Mouse (Mus musculus) E14TG2a.4 (cell line): ENCODE results near the gene Pde4d.

Experiments used
- H3K27me3 ChIP-seq: 2 replicates; pipeline ENCODE4 v1.6.1; 2014; ENCODE audit warnings: low read length, control low read depth; ENCODE audit not compliant: insufficient read depth
- H3K36me3 ChIP-seq: 2 replicates; pipeline ENCODE4 v1.6.1; 2014; ENCODE audit warnings: low read length, control low read depth; ENCODE audit not compliant: insufficient read depth
- H3K4me1 ChIP-seq: replicated peaks from 2 replicates; pipeline ENCODE4 v1.6.1; 2014; ENCODE audit warnings: low read depth, low read length, control low read depth
- H3K4me3 ChIP-seq: replicated peaks from 2 replicates; pipeline ENCODE4 v1.5.1; 2014; ENCODE audit warnings: mild to moderate bottlenecking, low read length
- H3K9me3 ChIP-seq: 2 replicates; pipeline ENCODE4 v1.6.1; 2014; ENCODE audit warnings: low read length, control low read depth
- CTCF ChIP-seq: conservative IDR thresholded peaks from 2 replicates; pipeline ENCODE4 v1.5.1; 2014; ENCODE audit warnings: low read length
- NANOG ChIP-seq: IDR thresholded peaks from 2 replicates; pipeline ENCODE4 v1.6.1; 2014; ENCODE audit warnings: borderline replicate concordance, low read length, mixed read lengths
- POU5F1 ChIP-seq: IDR thresholded peaks from 2 replicates; pipeline ENCODE4 v1.6.1; 2014; ENCODE audit warnings: low read length, borderline replicate concordance

Gene Pde4d

GRCm38 (mm10) chr13:108498247-108498743, 48.5 kb downstream of the Pde4d start:
- no peaks in the 10 kb centered on the region for H3K9me3 ChIP-seq
- TF ChIP-seq NANOG (no peak), CTCF (no peak), POU5F1 (no peak)
- H3K4me3 ChIP-seq: no peak overlapping the region

GRCm38 (mm10) chr13:108498773-108499313, 49.1 kb downstream of the Pde4d start:
- H3K9me3 ChIP-seq: no peaks in the 10 kb centered on the region
- no peaks in the 10 kb centered on the region for H3K27me3 ChIP-seq
- TF ChIP-seq CTCF: no peak
- H3K4me3 ChIP-seq: no peak overlapping the region
- H3K36me3 ChIP-seq: no peaks in the 10 kb centered on the region
- H3K4me1 ChIP-seq: no peaks in the 10 kb centered on the region

More at GRCm38 (mm10) chr13:108498247-108498743, 48.5 kb downstream of the Pde4d start:
- H3K4me1 ChIP-seq: no peaks in the 10 kb centered on the region
- no peaks in the 10 kb centered on the region for H3K36me3 ChIP-seq
- no peaks in the 10 kb centered on the region for H3K27me3 ChIP-seq

GRCm38 (mm10) chr13:108501386-108501785, 51.6 kb downstream of the Pde4d start:
- Histone ChIP-seq H3K27me3 (no peaks in the 10 kb centered on the region), H3K4me3 (no peak overlapping the region), H3K9me3 (no peaks in the 10 kb centered on the region), H3K4me1 (no peaks in the 10 kb centered on the region), H3K36me3 (no peaks in the 10 kb centered on the region)
- TF ChIP-seq CTCF: no peak

GRCm38 (mm10) chr13:108524548-108524947, 74.8 kb downstream of the Pde4d start:
- no peaks in the 10 kb centered on the region for H3K4me1 ChIP-seq
- TF ChIP-seq NANOG (no peak), POU5F1 (no peak)

GRCm38 (mm10) chr13:108524969-108525368, 75.2 kb downstream of the Pde4d start:
- H3K4me3 ChIP-seq: no peak overlapping the region
- no peaks in the 10 kb centered on the region for H3K36me3 ChIP-seq
- H3K4me1 ChIP-seq: no peaks in the 10 kb centered on the region
- TF ChIP-seq POU5F1 (no peak), NANOG (no peak)
- no peaks in the 10 kb centered on the region for H3K27me3 ChIP-seq
- no peaks in the 10 kb centered on the region for H3K9me3 ChIP-seq

More at GRCm38 (mm10) chr13:108524548-108524947, 74.8 kb downstream of the Pde4d start:
- no peaks in the 10 kb centered on the region for H3K36me3 ChIP-seq
- H3K27me3 ChIP-seq: no peaks in the 10 kb centered on the region
- no peak overlapping the region for H3K4me3 ChIP-seq
- H3K9me3 ChIP-seq: no peaks in the 10 kb centered on the region

- H3K27me3 ChIP-seq: no peaks in the 10 kb centered on the region
- H3K4me1 ChIP-seq: no peaks in the 10 kb centered on the region
- H3K36me3 ChIP-seq: no peaks in the 10 kb centered on the region
- no peaks in the 10 kb centered on the region for H3K9me3 ChIP-seq
- TF ChIP-seq POU5F1 (no peak), CTCF (no peak), NANOG (no peak)
- H3K4me3 ChIP-seq: no peak overlapping the region
Measured at GRCm38 (mm10) chr13:108526258-108527007, 76.7 kb downstream of the Pde4d start.

- no peaks in the 10 kb centered on the region for H3K36me3 ChIP-seq
Measured at GRCm38 (mm10) chr13:108527090-108527770, 77.5 kb downstream of the Pde4d start.

GRCm38 (mm10) chr13:108528343-108528742, 78.6 kb downstream of the Pde4d start:
- Histone ChIP-seq H3K27me3 (no peaks in the 10 kb centered on the region), H3K9me3 (no peaks in the 10 kb centered on the region), H3K4me1 (no peaks in the 10 kb centered on the region), H3K4me3 (no peak overlapping the region), H3K36me3 (no peaks in the 10 kb centered on the region)
- TF ChIP-seq NANOG (no peak), CTCF (no peak), POU5F1 (no peak)

More at GRCm38 (mm10) chr13:108527090-108527770, 77.5 kb downstream of the Pde4d start:
- Histone ChIP-seq H3K4me1 (no peaks in the 10 kb centered on the region), H3K4me3 (no peak overlapping the region), H3K9me3 (no peaks in the 10 kb centered on the region), H3K27me3 (no peaks in the 10 kb centered on the region)
- no peak for TF ChIP-seq NANOG
- no peak for TF ChIP-seq POU5F1
- TF ChIP-seq CTCF: no peak
